Mouse (Mus musculus) naive thymus-derived CD4-positive, alpha-beta T cell, adult 2 months (primary cell): ENCODE measurements around the gene Pyroxd1.
A peak's percentile ranks its signal among the peaks of the same experiment; 100 is the strongest.

Source experiments
- DNase-seq: peaks from one replicate; pipeline ENCODE4 v3.0.0-alpha.2; 2011; ENCODE audit warnings: low read depth

The Pyroxd1 gene

DNA sequence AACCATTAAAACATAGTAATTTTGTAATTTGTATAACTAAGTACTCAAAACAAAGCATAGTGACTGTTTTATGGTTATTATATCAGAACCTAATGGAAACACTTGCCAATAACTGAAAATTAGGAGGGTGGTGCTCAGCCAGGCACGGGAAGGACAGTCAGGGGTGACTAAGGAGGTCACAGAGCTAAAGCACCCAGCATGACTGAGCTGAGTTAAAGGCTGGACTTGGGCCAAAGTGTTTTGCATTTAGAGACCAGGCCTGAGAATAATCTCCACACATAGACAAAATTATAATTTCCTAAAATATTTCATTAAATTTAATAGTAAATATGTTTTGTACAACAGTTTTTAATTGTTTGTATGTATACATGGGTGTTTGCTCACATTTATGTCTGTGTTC lies 31.6 kb downstream of the Pyroxd1 start:
- DNase-seq = no peak

DNA sequence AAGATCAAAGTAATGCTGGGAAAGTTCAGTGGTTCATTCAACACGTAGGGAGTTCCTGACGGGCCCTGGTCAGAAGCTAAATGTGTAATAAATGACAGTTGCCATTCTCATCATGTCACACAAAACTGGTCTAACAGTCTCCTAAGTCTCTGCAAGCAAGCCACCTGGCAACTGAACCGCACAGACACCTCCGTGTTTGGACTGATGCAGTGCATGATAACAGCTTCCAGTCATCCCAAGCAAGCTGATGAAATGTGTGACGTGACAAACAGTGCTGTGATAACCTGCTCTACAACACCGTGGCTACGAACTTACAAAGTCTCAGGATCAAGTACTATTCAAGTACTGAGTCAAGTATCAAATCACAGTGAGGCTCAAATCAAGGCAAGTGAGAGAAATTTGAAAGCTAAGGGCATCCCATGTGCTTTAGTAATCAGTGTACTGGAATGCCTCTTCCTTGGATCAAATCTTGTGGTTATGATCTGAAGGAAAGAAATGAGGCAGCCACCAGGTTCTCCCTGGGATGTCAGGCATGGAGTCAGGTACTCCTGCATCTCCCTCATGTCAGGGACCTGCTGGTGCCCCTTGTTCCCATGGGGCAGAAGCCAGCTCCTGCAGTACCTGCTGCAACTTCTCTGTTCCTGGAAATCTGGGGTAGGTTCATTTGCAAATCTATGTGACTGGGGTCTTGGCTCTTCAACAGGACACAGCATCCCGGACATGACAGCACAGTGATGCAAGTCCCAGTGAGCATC lies 33.3 kb downstream of the Pyroxd1 start:
- DNase-seq = no peak

DNA sequence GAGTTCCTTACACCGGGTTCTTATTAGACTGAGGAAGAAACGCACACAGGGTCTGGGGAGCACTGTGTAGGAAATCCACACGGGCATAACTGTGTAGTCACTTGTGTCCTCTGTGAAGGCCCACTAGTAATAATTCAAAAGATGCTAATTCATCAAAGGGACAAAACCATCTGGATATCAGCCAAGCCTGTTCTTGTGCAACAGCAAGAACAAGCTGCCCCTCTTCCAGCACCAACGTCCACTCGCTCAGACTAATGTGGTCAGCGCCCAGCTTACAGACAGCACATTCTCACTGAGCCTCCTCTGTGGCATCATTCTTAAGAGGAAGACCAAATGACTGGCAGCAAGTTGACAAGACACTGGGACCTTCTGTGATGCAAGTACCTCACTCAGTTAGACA lies 34.5 kb downstream of the Pyroxd1 start:
- no peak for DNase-seq

GRCm38 (mm10) chr6:142381615-142382014 lies 36.2 kb downstream of the Pyroxd1 start:
- no peak for DNase-seq

DNA sequence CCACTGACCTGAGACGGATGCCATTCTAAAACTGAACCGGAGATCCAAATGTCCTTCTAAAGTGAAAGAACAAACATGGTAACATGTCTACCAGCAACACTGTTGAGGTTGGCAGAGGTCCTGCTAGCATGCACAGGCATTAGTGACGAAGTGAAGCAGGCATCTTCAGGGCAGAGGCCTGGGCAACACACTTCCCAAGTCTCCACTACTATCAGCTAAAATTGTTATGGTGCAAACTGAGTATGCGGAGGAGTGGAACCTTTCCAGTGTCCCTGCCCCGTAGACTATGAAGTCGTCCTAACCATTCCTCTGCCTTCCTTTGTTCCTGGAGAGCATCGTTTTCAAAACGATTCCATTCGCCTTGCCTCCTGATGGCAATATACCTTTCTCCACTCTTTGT lies 39.1 kb downstream of the Pyroxd1 start:
- no peak for DNase-seq

GRCm38 (mm10) chr6:142386285-142387010 lies 41.0 kb downstream of the Pyroxd1 start:
- DNase-seq = no peak

DNA sequence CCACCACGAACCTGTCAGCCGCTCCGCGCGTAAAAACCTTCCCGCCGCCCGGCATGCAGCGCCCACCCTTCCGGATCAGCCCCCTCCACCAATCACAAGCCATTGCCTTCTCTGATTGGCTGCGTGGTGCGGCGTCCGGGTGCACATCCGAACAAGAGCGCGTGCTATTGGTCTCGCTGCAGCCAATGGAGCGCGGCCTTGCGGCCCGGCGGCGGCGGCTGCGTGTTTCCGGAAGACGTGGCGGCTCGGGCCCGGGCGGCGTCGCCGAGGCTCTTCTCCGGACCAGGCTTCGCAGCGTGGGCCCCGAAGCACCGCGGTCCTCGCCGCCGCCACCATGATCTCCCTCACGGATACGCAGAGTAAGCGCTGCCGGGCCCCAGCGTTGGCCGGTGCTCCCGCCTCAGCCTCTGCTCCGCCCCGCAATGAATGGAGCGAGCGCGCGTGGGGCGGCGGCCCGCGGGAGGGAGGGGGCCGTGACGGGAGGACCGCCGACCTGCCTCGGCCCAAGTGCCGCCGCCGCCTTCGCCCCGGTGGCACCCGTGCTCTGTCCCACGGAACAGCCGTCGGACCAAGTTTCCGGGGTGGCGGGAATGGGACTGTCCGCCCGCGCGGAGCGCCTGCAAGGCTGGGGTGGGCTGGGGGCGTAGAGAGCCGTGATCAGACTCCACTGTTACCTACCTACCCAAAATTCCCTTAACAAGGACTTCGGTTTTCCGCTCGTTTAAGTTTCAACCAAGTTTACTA lies 41.7 kb downstream of the Pyroxd1 start, which contains the start of the genes Recql and Golt1b:
Gene Recql, minus strand, starts transcription at position 77 of the 744 bp plus-strand sequence.
Gene Golt1b, plus strand, starts transcription at position 211 of the 744 bp plus-strand sequence.
- DNase-seq = peak; percentile 99

GRCm38 (mm10) chr6:142387755-142388271 lies 42.4 kb downstream of the Pyroxd1 start:
- DNase-seq = no peak

- no peak for DNase-seq
Observed at GRCm38 (mm10) chr6:142389101-142389500, 43.6 kb downstream of the Pyroxd1 start.

GRCm38 (mm10) chr6:142392312-142392711 lies 46.9 kb downstream of the Pyroxd1 start:
- no peak for DNase-seq

- no peak for DNase-seq
Observed at GRCm38 (mm10) chr6:142394669-142395068, 49.2 kb downstream of the Pyroxd1 start.

GRCm38 (mm10) chr6:142395756-142396155 lies 50.3 kb downstream of the Pyroxd1 start:
- no peak for DNase-seq

DNA sequence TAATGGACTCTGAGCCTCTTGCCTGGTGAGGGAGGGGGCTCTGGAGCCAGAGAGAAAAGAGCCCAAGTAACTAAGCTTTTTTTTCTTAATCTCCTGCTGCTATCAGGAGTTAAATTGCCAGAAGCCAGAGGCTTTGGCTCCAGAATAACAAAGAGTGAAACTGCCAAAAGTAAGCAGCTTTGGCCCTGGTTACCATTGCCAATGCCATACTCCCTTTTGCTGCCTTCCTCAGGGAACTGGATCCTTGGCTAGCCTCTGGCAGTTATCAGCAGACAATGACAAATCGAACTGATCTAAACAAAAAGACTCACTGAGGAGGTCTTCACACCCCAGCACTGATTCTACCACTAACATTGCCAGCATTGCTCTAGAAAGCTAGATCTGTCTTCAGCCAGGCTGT lies 65.7 kb downstream of the Pyroxd1 start:
- DNase-seq = no peak
